Mouse (Mus musculus) ovary, postnatal 36 days (tissue): ENCODE data around the gene Tomm70a.
"Not testable (repeated sequence)": the region's sequence is repeated elsewhere in the genome, so short reads cannot be mapped to it uniquely, and the experiment has no call there.

Experiments
- DNase-seq: peaks from one replicate; pipeline ENCODE4 v3.0.0; 2022; ENCODE audit warnings: low spot score, mixed read lengths

Gene Tomm70a

GRCm38 (mm10) chr16:57151437-57151836 lies 29.9 kb downstream of the Tomm70a start:
- no peak for DNase-seq

- DNase-seq, result no peak
Measured at GRCm38 (mm10) chr16:57155899-57156298, 34.4 kb downstream of the Tomm70a start.

GRCm38 (mm10) chr16:57157076-57157475 lies 35.6 kb downstream of the Tomm70a start:
- no peak for DNase-seq

GRCm38 (mm10) chr16:57157728-57158127 lies 36.2 kb downstream of the Tomm70a start:
- DNase-seq, result no peak

- DNase-seq, result no peak
Measured at GRCm38 (mm10) chr16:57159835-57160234, 38.3 kb downstream of the Tomm70a start.

- DNase-seq, result no peak
Measured at GRCm38 (mm10) chr16:57162841-57163240, 41.3 kb downstream of the Tomm70a start.

GRCm38 (mm10) chr16:57163694-57164093 lies 42.2 kb downstream of the Tomm70a start:
- DNase-seq, result no peak

GRCm38 (mm10) chr16:57165157-57165556 lies 43.7 kb downstream of the Tomm70a start:
- no peak for DNase-seq

- DNase-seq, result no peak
Measured at GRCm38 (mm10) chr16:57166086-57166485, 44.6 kb downstream of the Tomm70a start.

- DNase-seq, result peak; percentile 95
Measured at GRCm38 (mm10) chr16:57166611-57167513, 45.4 kb downstream of the Tomm70a start, which contains the start of gene Nit2. Gene Nit2 (minus strand): TSS chr16:57167341.

GRCm38 (mm10) chr16:57167514-57167912 lies 46.0 kb downstream of the Tomm70a start:
- DNase-seq, result no peak

- DNase-seq, result no peak
Measured at GRCm38 (mm10) chr16:57168236-57168635, 46.7 kb downstream of the Tomm70a start.

GRCm38 (mm10) chr16:57171161-57171560 lies 49.7 kb downstream of the Tomm70a start:
- no peak for DNase-seq

GRCm38 (mm10) chr16:57171570-57171969 lies 50.1 kb downstream of the Tomm70a start:
- no peak for DNase-seq

GRCm38 (mm10) chr16:57174480-57174879 lies 53.0 kb downstream of the Tomm70a start:
- DNase-seq, result not testable (repeated sequence)

- DNase-seq, result no peak
Measured at GRCm38 (mm10) chr16:57175751-57176150, 54.2 kb downstream of the Tomm70a start.

- no peak for DNase-seq
Measured at GRCm38 (mm10) chr16:57176276-57176675, 54.8 kb downstream of the Tomm70a start.

GRCm38 (mm10) chr16:57177254-57177653 lies 55.8 kb downstream of the Tomm70a start:
- DNase-seq, result no peak

- no peak for DNase-seq
Measured at GRCm38 (mm10) chr16:57177664-57178063, 56.2 kb downstream of the Tomm70a start.

- no peak for DNase-seq
Measured at GRCm38 (mm10) chr16:57181180-57181579, 59.7 kb downstream of the Tomm70a start.

- DNase-seq, result no peak
Measured at GRCm38 (mm10) chr16:57182037-57182436, 60.5 kb downstream of the Tomm70a start.

- DNase-seq, result no peak
Measured at GRCm38 (mm10) chr16:57186618-57187017, 65.1 kb downstream of the Tomm70a start.

- no peak for DNase-seq
Measured at GRCm38 (mm10) chr16:57189493-57189892, 68.0 kb downstream of the Tomm70a start.

GRCm38 (mm10) chr16:57190390-57190789 lies 68.9 kb downstream of the Tomm70a start:
- DNase-seq, result no peak
